Mouse (Mus musculus) cerebellum, postnatal 14 days (tissue): ENCODE data around the gene Klhl34.
A peak's percentile ranks its signal among the peaks of the same experiment; 100 is the strongest.

Experiments
- DNase-seq, 2 experiments: peaks; one replicate each; pipeline ENCODE4 v3.0.0; 2021; ENCODE audit warnings: mixed read lengths in 2 of 2

Klhl34 gene

GRCm38 (mm10) chrX:157818207-157818920 is at the start of gene Klhl34:
Gene Klhl34 (plus strand): TSS chrX:157818435.
- DNase-seq, result peak; percentile 44 to 51

GRCm38 (mm10) chrX:157801669-157802068 is 16.6 kb upstream of the Klhl34 start:
- no peak for DNase-seq

- no peak for DNase-seq
Measured at GRCm38 (mm10) chrX:157809721-157810120, 8.5 kb upstream of the Klhl34 start.

GRCm38 (mm10) chrX:157817571-157818206 is 546 bp upstream of the Klhl34 start:
- DNase-seq, result peak; percentile 45 to 55

GRCm38 (mm10) chrX:157818921-157819260 is 656 bp downstream of the Klhl34 start:
- peak; percentile 57 to 64 for DNase-seq

- DNase-seq, result no peak
Measured at GRCm38 (mm10) chrX:157829983-157830382, 11.7 kb downstream of the Klhl34 start.
